Mouse (Mus musculus) forebrain, embryonic 10.5 days (tissue): ENCODE measurements at regions not wholly inside any gene's neighbourhood (a gene's known extent, or its start where the extent isn't known, plus 50 kb on each side); places are given as distances from the start of the nearest gene placed in this dataset.

ENCODE experiments used
- DNase-seq: peaks from one replicate; pipeline ENCODE4 v3.0.0-alpha.2; 2017; ENCODE audit warnings: low spot score; ENCODE audit errors: extremely low spot score
- H3K27ac ChIP-seq: fragments of 300-500 bp; sonication (generic); 2 replicates; pipeline ENCODE4 v1.5.1; 2016; ENCODE audit warnings: mild to moderate bottlenecking
- H3K27me3 ChIP-seq: fragments of 300-500 bp; sonication (generic); 2 replicates; pipeline ENCODE4 v1.6.1; 2016; ENCODE audit warnings: mild to moderate bottlenecking; ENCODE audit not compliant: poor library complexity, severe bottlenecking
- H3K36me3 ChIP-seq: fragments of 300-500 bp; sonication (generic); replicated peaks from 2 replicates; pipeline ENCODE4 v1.6.1; 2016; ENCODE audit warnings: mild to moderate bottlenecking, moderate library complexity
- H3K4me1 ChIP-seq: fragments of 300-500 bp; sonication (generic); 2 replicates; pipeline ENCODE4 v1.6.1; 2016
- H3K4me3 ChIP-seq: fragments of 300-500 bp; sonication (generic); 2 replicates; pipeline ENCODE4 v1.5.1; 2016; ENCODE audit warnings: mild to moderate bottlenecking, moderate library complexity
- H3K9me3 ChIP-seq: fragments of 300-500 bp; sonication (generic); 2 replicates; pipeline ENCODE4 v1.6.1; 2016; ENCODE audit warnings: mild to moderate bottlenecking, moderate library complexity
- WGBS: fragments of 180-500 bp; shearing (Covaris S2); methylation state at CpG from one replicate; pipeline ENCODE4 v1.1.7; 2016; 5-methylcytosine and 5-hydroxymethylcytosine counted together

DNA sequence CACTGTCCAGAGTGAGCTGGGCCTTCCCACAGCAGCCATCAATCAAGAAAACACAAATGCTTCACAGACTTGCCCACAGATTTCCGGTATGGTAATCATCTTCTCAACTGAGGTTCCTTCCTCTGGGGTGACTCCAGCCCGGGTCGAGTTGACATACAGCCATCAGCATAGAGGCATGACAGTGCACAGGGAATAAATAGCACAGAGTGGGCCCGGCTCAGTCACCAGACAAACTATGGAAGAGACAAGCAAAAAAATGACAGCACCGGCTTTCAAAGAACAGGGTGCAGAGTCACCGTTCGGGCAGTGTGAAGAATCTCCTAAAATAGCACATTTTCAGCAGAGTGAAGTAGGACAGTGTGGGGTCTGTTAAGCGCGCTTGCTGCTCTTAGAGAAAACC, 103.7 kb upstream of the Npas2 start:
- Histone ChIP-seq H3K27me3 (no peaks in the 10 kb centered on the region), H3K27ac (no peak overlapping the region), H3K4me1 (no peaks in the 10 kb centered on the region), H3K36me3 (no peaks in the 10 kb centered on the region), H3K4me3 (no peak overlapping the region), H3K9me3 (no peaks in the 10 kb centered on the region)
- DNase-seq, result no peak
- 93% methylated on average over 9 of the region's 9 CpGs for WGBS

DNA sequence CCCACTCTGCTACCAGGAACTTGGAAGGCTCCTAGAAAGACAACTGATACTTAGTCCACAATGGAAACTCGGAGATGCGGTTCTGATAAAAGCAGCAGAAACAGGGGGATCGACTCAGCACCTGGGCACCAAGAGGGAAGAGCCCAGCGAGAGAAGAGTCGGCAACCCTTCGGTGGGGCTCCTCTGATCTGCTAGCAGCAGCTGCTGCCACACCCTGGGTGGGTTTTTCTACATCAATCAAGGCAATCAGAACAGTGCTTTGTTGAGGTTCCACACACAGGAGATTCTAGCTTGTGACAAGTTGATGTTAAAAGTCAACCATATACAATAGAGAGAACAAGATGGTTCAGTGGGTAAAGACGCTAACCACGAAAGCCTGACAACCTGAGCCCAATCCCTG, 102.4 kb upstream of the Npas2 start:
- no peak overlapping the region for H3K4me3 ChIP-seq
- DNase-seq, result no peak
- H3K9me3 ChIP-seq, result no peaks in the 10 kb centered on the region
- no peaks in the 10 kb centered on the region for H3K36me3 ChIP-seq
- WGBS, result 93% methylated on average over 8 of the region's 8 CpGs
- H3K27ac ChIP-seq, result no peak overlapping the region
- H3K27me3 ChIP-seq, result no peaks in the 10 kb centered on the region
- no peaks in the 10 kb centered on the region for H3K4me1 ChIP-seq

DNA sequence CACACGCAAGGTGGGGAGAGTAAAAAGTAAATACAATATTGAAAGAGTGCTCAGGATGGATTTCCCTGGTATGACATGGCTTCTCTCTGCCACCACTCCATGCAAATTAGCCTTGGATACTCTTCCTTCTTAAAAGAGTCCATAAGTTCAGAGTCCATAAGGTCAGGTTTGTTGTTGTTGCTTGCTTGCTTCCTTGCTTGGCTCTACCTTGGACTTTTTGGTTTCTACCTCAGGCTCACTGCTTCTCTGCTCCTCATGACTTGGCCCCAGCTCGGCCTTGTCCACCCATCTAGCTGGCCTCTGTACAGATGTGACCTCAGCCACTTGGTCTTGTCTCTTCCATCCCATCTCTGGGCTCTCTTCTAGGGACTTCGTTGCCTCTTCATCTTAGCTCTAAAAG, 101.9 kb upstream of the Npas2 start:
- Histone ChIP-seq H3K4me3 (no peak overlapping the region), H3K27me3 (no peaks in the 10 kb centered on the region), H3K27ac (no peak overlapping the region), H3K9me3 (no peaks in the 10 kb centered on the region), H3K36me3 (no peaks in the 10 kb centered on the region), H3K4me1 (no peaks in the 10 kb centered on the region)
- 89% methylated on average over 3 of the region's 3 CpGs for WGBS
- no peak for DNase-seq

DNA sequence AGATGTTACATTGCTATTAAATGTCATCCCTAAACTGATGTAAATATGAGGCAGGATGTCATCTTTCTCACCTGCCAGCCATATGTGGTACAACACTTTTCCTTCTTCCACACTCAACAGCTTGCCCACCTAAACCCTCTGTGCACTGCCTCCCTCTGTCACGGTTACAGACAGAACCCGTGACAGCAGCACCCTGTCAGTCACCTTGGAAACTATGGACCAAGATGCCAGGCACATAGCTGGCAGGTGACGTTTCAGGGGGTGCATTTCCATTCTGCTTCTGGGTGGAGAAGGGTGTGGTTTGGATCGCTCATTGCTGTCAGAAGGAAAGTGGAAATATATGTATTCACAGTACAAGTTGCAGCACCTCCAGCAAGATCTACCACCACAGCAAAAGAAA, 100.2 kb upstream of the Npas2 start:
- DNase-seq, result no peak
- 90% methylated on average over 4 of the region's 4 CpGs for WGBS
- no peak overlapping the region for H3K27ac ChIP-seq

DNA sequence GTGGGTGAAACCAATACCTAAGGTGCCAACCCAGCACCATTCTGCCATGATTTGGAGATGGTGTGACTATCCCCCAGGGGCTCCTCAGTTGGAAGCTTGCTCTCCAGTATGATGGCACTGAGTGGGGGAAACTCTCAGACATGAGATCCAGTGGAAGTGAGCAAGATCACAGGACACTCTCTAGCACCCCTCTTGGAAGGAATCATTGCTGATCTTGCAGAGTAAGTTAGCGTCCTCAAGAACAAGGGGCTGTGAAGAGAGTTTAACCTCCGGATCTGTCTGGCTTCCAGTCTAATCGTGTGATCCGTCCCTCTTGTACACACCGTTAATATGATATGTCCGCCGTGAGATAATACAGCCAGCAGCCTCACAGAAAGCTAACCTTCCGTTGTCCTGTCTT, 99.5 kb upstream of the Npas2 start:
- no peak overlapping the region for H3K4me3 ChIP-seq
- no peak overlapping the region for H3K27ac ChIP-seq
- DNase-seq, result no peak
- 93% methylated on average over 8 of the region's 8 CpGs for WGBS
- no peaks in the 10 kb centered on the region for H3K9me3 ChIP-seq
- H3K4me1 ChIP-seq, result no peaks in the 10 kb centered on the region
- no peaks in the 10 kb centered on the region for H3K36me3 ChIP-seq
- H3K27me3 ChIP-seq, result no peaks in the 10 kb centered on the region

More for the DNA sequence above, 100.2 kb upstream of the Npas2 start:
- Histone ChIP-seq H3K36me3 (no peaks in the 10 kb centered on the region), H3K9me3 (no peaks in the 10 kb centered on the region), H3K4me3 (no peak overlapping the region), H3K27me3 (no peaks in the 10 kb centered on the region), H3K4me1 (no peaks in the 10 kb centered on the region)

DNA sequence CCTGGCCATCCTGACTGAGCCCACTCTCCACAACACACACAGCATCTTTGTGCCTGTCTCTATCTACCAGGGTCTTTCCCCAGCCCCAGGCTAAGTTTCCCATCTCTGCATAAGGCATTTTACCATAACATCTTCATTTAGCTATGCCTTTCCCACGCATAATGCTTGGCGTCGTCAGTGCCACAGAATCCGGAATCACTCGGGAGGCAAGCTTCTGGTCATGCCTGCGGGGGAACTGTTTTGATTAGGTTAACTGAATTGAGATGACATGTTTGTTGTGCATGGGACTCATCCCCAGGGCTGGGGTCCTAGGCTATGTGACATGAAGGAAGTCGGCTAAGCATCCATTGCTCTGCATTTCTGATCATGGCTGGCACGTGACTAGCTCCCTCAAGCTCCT, 97.6 kb upstream of the Npas2 start:
- H3K4me3 ChIP-seq, result no peak overlapping the region
- no peaks in the 10 kb centered on the region for H3K9me3 ChIP-seq
- H3K27me3 ChIP-seq, result no peaks in the 10 kb centered on the region
- no peak overlapping the region for H3K27ac ChIP-seq
- H3K36me3 ChIP-seq, result no peaks in the 10 kb centered on the region
- DNase-seq, result no peak
- WGBS, result 92% methylated on average over 8 of the region's 8 CpGs
- no peaks in the 10 kb centered on the region for H3K4me1 ChIP-seq

DNA sequence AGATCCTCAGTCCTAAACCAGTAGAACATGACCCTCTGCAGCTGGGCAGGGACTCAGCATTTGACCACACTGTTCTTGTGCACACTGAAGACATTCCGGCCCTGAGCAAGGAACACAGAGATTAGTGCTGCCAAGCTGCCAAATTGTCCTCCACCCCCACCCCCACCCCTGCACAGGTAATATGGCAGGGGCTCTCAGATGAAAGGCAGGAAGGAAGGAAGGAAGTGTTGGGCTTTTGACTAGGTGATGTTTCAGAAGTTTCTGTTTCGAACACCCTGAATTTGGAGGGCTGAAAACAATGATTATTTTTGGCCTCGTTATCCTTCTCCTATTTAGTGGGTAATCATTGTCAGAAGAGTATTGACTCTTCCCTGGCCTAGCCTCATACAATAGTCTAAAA, 96.8 kb upstream of the Npas2 start:
- Histone ChIP-seq H3K27me3 (no peaks in the 10 kb centered on the region), H3K27ac (no peak overlapping the region), H3K4me1 (no peaks in the 10 kb centered on the region), H3K36me3 (no peaks in the 10 kb centered on the region), H3K4me3 (no peak overlapping the region), H3K9me3 (no peaks in the 10 kb centered on the region)
- 95% methylated on average over 3 of the region's 3 CpGs for WGBS
- no peak for DNase-seq

DNA sequence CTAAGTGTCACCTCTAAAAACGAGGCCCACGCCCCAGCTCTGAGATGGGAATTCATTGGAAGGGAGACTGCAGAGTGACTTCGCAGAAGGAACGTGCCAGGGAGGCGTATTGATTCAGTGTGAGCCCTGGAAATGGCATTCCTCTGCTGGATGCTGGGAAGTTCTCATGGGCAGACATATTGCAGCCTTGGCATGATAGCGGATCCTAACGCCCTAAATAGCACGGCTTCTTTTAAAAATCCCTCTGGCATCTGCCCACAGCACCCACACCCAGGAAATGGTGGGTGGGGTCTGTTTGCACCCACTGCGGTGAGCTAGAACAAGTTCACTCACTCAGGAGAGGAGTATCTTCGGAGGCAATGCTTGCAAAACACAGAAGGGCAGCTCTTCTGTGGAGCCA, 96.0 kb upstream of the Npas2 start:
- Histone ChIP-seq H3K27ac (no peak overlapping the region), H3K4me3 (no peak overlapping the region), H3K27me3 (no peaks in the 10 kb centered on the region), H3K4me1 (no peaks in the 10 kb centered on the region), H3K9me3 (no peaks in the 10 kb centered on the region), H3K36me3 (no peaks in the 10 kb centered on the region)
- 91% methylated on average over 10 of the region's 10 CpGs for WGBS
- no peak for DNase-seq

DNA sequence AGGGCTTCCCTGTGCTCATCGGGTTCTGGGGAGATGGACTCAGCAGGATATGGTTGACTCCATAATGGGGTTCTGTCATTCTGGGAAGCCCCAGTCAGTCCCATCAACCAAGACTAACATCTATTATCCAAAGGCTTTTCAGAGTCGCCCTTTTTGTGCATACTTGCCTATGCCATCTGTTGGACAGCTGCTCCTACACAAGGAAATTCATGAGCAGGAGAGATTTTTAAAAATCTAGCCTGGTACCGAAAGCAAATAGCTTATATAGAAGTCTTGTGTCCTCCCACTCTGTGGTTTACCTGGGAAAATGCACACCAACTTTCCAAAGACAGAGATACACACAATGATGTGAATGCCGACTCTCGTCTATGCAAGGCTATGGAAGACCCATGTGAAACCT, 95.4 kb upstream of the Npas2 start:
- 85% methylated on average over 5 of the region's 5 CpGs for WGBS
- Histone ChIP-seq H3K4me3 (no peak overlapping the region), H3K27me3 (no peaks in the 10 kb centered on the region), H3K36me3 (no peaks in the 10 kb centered on the region), H3K4me1 (no peaks in the 10 kb centered on the region), H3K27ac (0 out of 2 replicates have a peak overlapping the region, but pooled peaks have one; percentile 20), H3K9me3 (no peaks in the 10 kb centered on the region)
- no peak for DNase-seq

DNA sequence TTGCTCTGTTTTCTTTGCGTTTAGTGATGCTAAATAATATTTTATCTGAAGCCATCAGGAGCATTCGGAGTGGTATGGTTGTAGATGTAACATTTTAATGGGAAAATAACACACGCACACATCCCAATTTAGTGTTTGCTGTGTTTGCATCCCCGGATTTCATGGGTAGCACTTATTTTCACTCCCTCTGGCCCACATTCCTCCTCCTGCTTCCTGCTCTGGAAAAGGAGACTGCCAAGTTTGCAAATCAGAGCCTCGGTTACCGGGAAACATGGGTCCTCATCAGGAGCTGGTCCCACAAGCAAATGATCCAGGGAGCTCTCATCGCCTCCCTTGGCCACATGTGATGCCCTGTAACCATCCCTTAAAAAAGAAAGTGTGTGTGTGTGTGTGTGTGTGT, 94.3 kb upstream of the Npas2 start:
- H3K27ac ChIP-seq, result no peak overlapping the region
- H3K27me3 ChIP-seq, result no peaks in the 10 kb centered on the region
- H3K36me3 ChIP-seq, result no peaks in the 10 kb centered on the region
- H3K4me1 ChIP-seq, result no peaks in the 10 kb centered on the region
- no peaks in the 10 kb centered on the region for H3K9me3 ChIP-seq
- DNase-seq, result no peak
- no peak overlapping the region for H3K4me3 ChIP-seq
- WGBS, result 88% methylated on average over 7 of the region's 7 CpGs

DNA sequence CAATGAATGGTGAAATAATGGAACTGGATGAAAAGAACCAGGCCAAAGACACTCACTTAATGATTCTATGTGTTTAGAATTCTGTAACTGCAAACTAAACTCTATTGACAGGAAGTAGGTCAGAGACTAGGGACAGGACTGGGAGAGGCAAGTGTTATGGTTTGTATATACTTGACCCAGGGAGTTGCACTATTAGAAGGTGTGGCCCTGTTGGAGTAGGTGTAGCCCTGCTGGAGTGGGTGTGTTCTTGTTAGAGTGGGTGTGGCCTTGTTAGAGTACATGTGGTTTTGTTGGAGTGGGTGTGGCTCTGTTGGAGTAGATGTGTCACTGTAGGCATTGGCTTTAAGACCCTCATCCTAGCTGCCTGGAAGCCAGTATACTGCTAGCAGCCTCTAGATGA, 93.0 kb upstream of the Npas2 start:
- Histone ChIP-seq H3K27ac (no peak overlapping the region), H3K36me3 (no peaks in the 10 kb centered on the region), H3K27me3 (no peaks in the 10 kb centered on the region), H3K4me1 (peaks cover under 1% of the 10 kb centered on the region), H3K4me3 (no peak overlapping the region), H3K9me3 (no peaks in the 10 kb centered on the region)
- no peak for DNase-seq

DNA sequence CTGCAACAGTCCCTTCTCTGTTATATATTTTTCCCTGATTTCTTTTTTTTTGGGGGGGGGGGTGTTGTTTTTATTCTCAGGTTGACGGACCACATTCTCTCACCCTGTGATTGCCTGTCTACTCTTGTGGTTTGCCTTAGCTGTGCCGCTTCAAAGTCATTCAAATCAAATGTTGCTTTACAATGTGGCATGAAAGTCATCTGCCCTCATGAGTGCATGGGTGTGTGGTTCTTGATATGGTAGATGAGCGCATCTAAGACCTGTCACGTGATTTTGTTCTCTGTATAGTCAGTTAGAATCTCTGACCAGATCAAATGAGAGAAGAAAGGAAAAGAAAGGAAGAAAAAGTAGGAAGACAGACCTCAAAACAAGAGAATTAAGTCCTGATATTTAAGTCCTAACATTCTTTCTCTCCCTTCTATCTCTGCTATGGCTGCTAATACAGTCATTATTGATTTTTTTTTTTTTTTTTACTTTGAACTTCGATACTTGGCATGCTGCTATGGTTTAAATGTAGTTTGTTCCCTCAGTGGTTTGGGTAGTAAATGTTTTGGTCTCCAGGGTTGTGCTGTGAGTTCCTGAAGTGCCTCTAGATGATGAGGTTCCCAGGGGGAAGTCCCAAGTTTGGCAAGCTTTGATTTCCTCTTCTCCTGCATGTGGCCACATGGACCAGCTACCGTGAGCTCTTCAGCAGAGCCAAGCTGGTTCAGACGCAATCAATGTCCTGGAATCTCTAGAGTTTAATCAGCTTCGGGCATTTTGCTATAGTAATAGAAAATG, 91.2 kb upstream of the Npas2 start:
- WGBS, result 95% methylated on average over 8 of the region's 8 CpGs
- Histone ChIP-seq H3K36me3 (no peaks in the 10 kb centered on the region), H3K9me3 (no peaks in the 10 kb centered on the region), H3K4me3 (no peak overlapping the region), H3K27me3 (no peaks in the 10 kb centered on the region), H3K4me1 (peaks cover 13% of the 10 kb centered on the region), H3K27ac (no peak overlapping the region)
- no peak for DNase-seq

DNA sequence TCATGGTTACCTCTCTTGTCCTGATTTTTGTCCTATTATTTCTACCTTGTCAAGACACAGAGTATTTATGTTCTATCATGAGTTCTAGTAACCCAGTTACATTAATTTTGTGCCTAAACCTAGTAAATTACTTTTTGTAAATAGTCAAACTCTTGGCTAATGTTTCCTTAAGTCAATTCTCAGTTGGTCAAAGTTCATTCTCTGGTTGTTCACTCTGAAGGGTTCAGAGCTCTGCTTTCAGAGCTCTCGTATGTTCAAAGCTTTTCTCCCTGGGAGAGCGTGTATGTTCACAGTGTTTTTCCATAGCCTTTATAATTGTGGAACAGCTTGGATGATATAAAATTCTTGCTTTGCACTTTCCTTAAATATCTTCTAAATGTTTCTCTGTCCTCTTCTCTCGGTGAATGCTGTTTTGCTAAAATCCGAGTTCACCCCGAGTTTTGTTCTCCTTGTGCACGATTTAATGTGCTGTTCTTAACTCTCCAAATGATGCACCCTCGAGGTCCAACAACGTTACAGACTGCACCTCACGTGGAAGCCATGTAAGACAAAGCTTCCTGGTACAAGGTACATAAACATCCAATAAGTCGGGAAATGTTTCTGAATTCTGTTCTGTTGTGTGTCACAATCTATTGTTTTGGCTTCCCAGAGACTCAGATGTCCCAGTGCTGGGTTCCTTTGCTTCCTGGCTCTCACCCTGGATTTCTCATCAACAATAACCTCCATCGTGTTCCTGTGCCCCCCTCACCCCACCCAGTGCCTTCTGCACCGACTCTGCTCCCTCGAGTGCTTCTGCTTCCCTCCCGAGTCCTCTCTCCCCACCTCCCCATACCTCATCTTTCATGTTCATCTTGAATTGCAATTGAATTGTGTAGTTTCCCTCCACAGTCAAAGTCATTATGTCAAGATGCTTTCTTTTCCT, 90.3 kb upstream of the Npas2 start:
- peaks cover 20% of the 10 kb centered on the region for H3K4me1 ChIP-seq
- no peak overlapping the region for H3K4me3 ChIP-seq
- no peaks in the 10 kb centered on the region for H3K9me3 ChIP-seq
- no peak overlapping the region for H3K27ac ChIP-seq
- no peaks in the 10 kb centered on the region for H3K27me3 ChIP-seq
- WGBS, result 88% methylated on average over 14 of the region's 14 CpGs
- no peak for DNase-seq
- H3K36me3 ChIP-seq, result no peaks in the 10 kb centered on the region
